Mouse (Mus musculus) limb, embryonic 11.5 days (tissue): ENCODE results near the gene Adh4. TPM values are rescaled to one million over a fixed set of nuclear protein-coding genes. Genes with fewer than 3 reads are reported as not detected.

Source experiments
- ATAC-seq: fragments of 200-750 bp; cut with Nextera tagmentation; 2 replicates; pipeline ENCODE4 v1.8.0; 2017; ENCODE audit warnings: low read depth; ENCODE audit not compliant: insufficient number of reproducible peaks, low FRiP score, low TSS enrichment
- DNase-seq: peaks from one replicate; pipeline ENCODE4 v3.0.0-alpha.2; 2015; ENCODE audit warnings: low spot score
- H3K27ac ChIP-seq: fragments of 300-500 bp; sonication (generic); replicated peaks from 2 replicates; pipeline ENCODE4 v1.5.1; 2014; ENCODE audit warnings: low read depth, mild to moderate bottlenecking, low read length
- H3K27me3 ChIP-seq: fragments of 300-500 bp; sonication (generic); 2 replicates; pipeline ENCODE4 v1.6.1; 2014; ENCODE audit warnings: mild to moderate bottlenecking, low read length, mixed read lengths; ENCODE audit not compliant: control insufficient read depth, insufficient read depth
- H3K36me3 ChIP-seq: fragments of 300-500 bp; sonication (generic); 2 replicates; pipeline ENCODE4 v1.6.1; 2014; ENCODE audit warnings: mild to moderate bottlenecking, low read length, moderate library complexity, mixed read lengths; ENCODE audit not compliant: control insufficient read depth, insufficient read depth
- H3K4me1 ChIP-seq: fragments of 300-500 bp; sonication (generic); 2 replicates; pipeline ENCODE4 v1.6.1; 2014; ENCODE audit warnings: low read length, mixed read lengths; ENCODE audit not compliant: control insufficient read depth, insufficient read depth
- H3K4me2 ChIP-seq: fragments of 300-500 bp; sonication (generic); 2 replicates; pipeline ENCODE4 v1.6.1; 2014; ENCODE audit warnings: low read depth, mild to moderate bottlenecking, moderate library complexity; ENCODE audit not compliant: severe bottlenecking
- H3K4me3 ChIP-seq: fragments of 300-500 bp; sonication (generic); 2 replicates; pipeline ENCODE4 v1.5.1; 2014; ENCODE audit warnings: low read depth, low read length
- H3K9ac ChIP-seq: fragments of 300-500 bp; sonication (generic); 2 replicates; pipeline ENCODE4 v1.6.1; 2014; ENCODE audit warnings: mild to moderate bottlenecking, low read length
- H3K9me3 ChIP-seq: fragments of 300-500 bp; sonication (generic); 2 replicates; pipeline ENCODE4 v1.6.1; 2016; ENCODE audit warnings: low read length; ENCODE audit not compliant: control insufficient read depth
- WGBS: fragments of 180-500 bp; shearing (Covaris S2); extraction: QIAGEN DNeasy Blood & Tissue Kit; methylation state at CpG from one replicate; pipeline ENCODE4 v1.1.7; 2014; 5-methylcytosine and 5-hydroxymethylcytosine counted together
- polyA plus RNA-seq: library from polyadenylated mRNA; unstranded; fragments of >200 nt; fragmentation: Nextera tagmentation; extraction: Ambion mirVana; gene quantifications from 2 replicates; pipeline ENCODE4 v1.2.1, GENCODE M21; 2014

Adh4 gene
- polyA plus RNA-seq, 1 experiment from 2014 or later = not detected

DNA sequence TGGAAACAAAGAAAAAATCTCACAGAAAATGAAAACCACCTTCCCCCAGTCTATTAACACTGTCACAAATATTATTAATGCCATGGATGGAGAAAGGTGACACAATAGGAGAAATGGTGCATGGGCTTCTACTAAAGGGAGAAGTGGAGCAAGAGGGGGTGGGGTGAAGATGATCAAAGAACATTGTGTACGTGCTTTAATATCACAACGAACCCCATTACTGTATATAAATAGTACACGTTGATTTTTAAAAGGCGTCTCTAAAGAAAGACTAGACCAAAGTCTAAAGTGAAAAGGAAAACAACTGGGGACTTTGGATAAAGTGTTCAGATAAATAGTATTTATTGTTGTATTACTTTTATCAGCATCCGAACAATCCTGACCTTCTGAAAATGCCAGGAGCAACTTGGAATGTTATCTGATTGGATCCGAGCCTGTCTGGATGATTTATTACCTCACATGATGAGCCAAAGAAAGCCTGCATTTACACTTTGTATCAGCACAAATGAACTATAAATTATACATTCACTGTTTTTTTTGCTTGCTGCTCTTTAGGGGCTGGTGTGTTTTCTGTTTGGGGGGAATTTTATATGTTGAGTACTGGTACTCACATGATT lies 15.2 kb downstream of the Adh4 start:
- DNase-seq = no peak
- no peak overlapping the region for H3K4me3 ChIP-seq
- no peak overlapping the region for H3K27ac ChIP-seq
- no peaks in the 10 kb centered on the region for H3K27me3 ChIP-seq
- 85% methylated on average over 6 of the region's 6 CpGs for WGBS
- H3K9ac ChIP-seq = no peak overlapping the region
- H3K4me2 ChIP-seq = no peak overlapping the region
- ATAC-seq = no peak
- no peaks in the 10 kb centered on the region for H3K4me1 ChIP-seq
- H3K9me3 ChIP-seq = no peaks in the 10 kb centered on the region
- no peaks in the 10 kb centered on the region for H3K36me3 ChIP-seq

DNA sequence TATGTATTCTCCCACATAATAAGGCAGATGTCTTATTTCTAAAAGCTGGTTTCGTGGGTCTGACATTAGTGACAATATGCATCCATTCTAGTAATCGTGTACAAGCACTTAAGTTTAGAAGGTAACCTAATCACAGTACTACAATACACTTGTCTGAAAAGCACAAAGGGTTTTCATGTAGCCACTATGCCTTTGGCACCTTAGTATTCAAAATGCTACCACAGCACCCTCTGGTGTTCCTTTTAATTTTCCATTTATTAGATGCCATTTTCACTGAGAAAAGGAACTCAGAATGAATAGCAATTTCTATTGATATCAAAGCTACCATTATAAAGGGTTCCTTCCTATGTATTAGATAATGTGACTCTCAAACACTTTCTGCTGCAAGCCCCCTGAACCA lies 16.6 kb downstream of the Adh4 start:
- no peaks in the 10 kb centered on the region for H3K9me3 ChIP-seq
- no peaks in the 10 kb centered on the region for H3K4me1 ChIP-seq
- H3K4me3 ChIP-seq = no peak overlapping the region
- no peak overlapping the region for H3K4me2 ChIP-seq
- ATAC-seq (no peak), DNase-seq (no peak)
- 77% methylated on average over 2 of the region's 2 CpGs for WGBS
- no peaks in the 10 kb centered on the region for H3K36me3 ChIP-seq
- H3K9ac ChIP-seq = no peak overlapping the region
- H3K27me3 ChIP-seq = no peaks in the 10 kb centered on the region
- no peak overlapping the region for H3K27ac ChIP-seq

DNA sequence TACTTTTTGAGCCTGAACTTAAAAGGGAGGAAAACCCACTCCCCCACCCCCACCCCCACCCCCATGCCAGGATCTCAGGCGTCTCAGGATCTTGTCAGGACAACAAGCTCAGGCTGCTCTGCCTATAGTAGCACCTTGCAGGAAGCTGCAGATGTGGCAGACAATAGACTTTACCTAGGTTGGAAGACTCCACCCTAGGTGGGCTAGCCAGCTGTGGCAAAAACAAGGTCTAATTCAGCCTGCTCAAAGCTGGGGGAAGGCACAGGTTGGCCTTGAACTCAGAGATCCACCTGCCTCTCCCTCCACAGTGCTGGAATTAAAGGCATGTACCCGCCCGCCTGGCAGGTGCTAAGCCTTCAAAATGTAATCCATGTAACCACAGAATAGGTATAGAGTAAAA lies 23.4 kb downstream of the Adh4 start:
- H3K4me1 ChIP-seq = no peaks in the 10 kb centered on the region

DNA sequence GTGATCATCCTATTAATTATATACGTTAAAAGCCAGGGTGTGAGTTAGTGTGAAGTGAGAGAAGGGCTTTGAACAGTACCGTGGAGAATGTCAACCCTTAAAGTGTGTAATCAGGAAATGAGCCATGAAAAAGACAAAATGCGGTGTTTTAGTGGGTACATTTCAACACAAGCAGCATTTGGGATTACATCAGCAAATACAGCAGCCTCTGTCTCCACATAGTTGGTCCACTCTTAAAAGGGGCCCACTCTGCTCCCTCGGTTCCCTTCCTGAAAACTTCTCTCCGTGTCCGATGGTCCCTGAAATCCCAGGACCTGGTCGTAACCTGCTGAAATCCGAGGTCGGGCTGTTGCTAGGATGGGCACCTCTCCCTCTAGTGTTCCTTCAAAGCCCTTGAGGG lies 26.9 kb downstream of the Adh4 start:
- DNase-seq (no peak), ATAC-seq (no peak; the same call in 1 of the 2 replicates)
- WGBS = 4% methylated on average over 9 of the region's 9 CpGs

More for the DNA sequence above, 23.4 kb downstream of the Adh4 start:
- no peak overlapping the region for H3K9ac ChIP-seq
- H3K4me3 ChIP-seq = no peak overlapping the region
- WGBS = 82% methylated on average over 3 of the region's 3 CpGs
- ATAC-seq (no peak), DNase-seq (no peak)
- H3K9me3 ChIP-seq = no peaks in the 10 kb centered on the region
- no peaks in the 10 kb centered on the region for H3K36me3 ChIP-seq
- no peak overlapping the region for H3K27ac ChIP-seq
- H3K27me3 ChIP-seq = no peaks in the 10 kb centered on the region
- no peak overlapping the region for H3K4me2 ChIP-seq

GRCm38 (mm10) chr3:138442612-138443464 lies 27.6 kb downstream of the Adh4 start, which contains the start of gene Adh5:
TSS of gene Adh5 (plus strand) at chr3:138443093.
- H3K9me3 ChIP-seq = no peaks in the 10 kb centered on the region
- no peaks in the 10 kb centered on the region; the same call in 1 of the 2 replicates for H3K36me3 ChIP-seq
- no peaks in the 10 kb centered on the region for H3K4me1 ChIP-seq
- H3K4me2 ChIP-seq = peak within 1 kb of the TSS; percentile 62
- under 1% methylated on average over 84 of the region's 86 CpGs for WGBS
- peak within 1 kb of the TSS; percentile 55 for H3K4me3 ChIP-seq
- peak; percentile 100 for ATAC-seq
- H3K27me3 ChIP-seq = no peaks in the 10 kb centered on the region
- H3K27ac ChIP-seq = peak within 1 kb of the TSS; percentile 38
- DNase-seq = peak; percentile 97
- H3K9ac ChIP-seq = peak within 1 kb of the TSS; percentile 76

More for the DNA sequence above, 26.9 kb downstream of the Adh4 start:
- peak overlapping the region; percentile 62 for H3K9ac ChIP-seq
- H3K4me1 ChIP-seq = no peaks in the 10 kb centered on the region
- no peaks in the 10 kb centered on the region for H3K27me3 ChIP-seq
- H3K9me3 ChIP-seq = no peaks in the 10 kb centered on the region
- H3K36me3 ChIP-seq = no peaks in the 10 kb centered on the region; the same call in 1 of the 2 replicates
- peak overlapping the region; percentile 62 for H3K4me2 ChIP-seq
- peak overlapping the region; percentile 55 for H3K4me3 ChIP-seq
- H3K27ac ChIP-seq = peak overlapping the region; percentile 38

GRCm38 (mm10) chr3:138443465-138443771 lies 28.2 kb downstream of the Adh4 start:
- H3K9me3 ChIP-seq = no peaks in the 10 kb centered on the region
- H3K4me1 ChIP-seq = no peaks in the 10 kb centered on the region
- ATAC-seq (no peak), DNase-seq (no peak)
- peak overlapping the region; percentile 38; the same call in 1 of the 2 replicates for H3K27ac ChIP-seq
- WGBS = 5% methylated on average over 9 of the region's 9 CpGs
- peak overlapping the region; percentile 55 for H3K4me3 ChIP-seq
- H3K27me3 ChIP-seq = no peaks in the 10 kb centered on the region
- H3K9ac ChIP-seq = peak overlapping the region; percentile 76
- no peaks in the 10 kb centered on the region; the same call in 1 of the 2 replicates for H3K36me3 ChIP-seq
- H3K4me2 ChIP-seq = peak overlapping the region; percentile 62

DNA sequence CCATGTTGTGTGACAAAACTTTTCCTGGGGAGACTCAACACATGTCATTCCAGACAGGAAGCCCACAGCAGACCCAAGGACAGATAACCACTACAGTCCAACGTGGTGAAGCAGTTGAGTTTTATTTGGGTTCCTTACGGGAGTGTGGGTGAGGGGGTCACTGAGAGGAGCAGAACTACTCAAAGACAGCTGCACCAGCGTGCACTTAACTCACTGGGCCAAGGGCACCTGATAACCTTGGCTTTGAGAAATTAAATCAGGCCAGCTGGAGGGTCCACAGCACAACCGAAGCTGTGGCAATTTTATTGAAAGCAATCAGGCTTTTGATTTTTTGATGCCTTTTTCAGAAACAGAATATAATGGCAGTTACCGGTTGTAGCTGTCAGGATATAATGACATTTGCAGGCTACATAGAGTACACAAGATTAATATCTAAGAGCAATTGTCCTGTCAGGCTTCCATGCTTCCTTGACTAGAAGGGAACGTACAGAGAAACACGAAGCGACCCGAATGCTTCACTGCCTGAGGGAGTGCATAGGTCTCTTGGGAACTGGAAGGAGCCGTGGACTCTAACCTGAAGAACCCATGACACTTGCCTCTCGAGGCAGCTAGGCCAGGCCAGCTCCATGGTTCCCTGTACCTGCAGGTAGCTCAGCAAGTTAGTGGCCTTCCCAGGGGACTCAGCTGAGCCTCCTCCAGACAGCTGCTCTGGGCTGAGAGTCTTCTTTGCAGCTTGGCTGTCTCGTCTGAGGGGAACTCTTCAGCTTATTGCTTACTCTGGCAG lies 33.0 kb downstream of the Adh4 start:
- peaks cover 11% of the 10 kb centered on the region; the same call in 1 of the 2 replicates for H3K36me3 ChIP-seq
- no peaks in the 10 kb centered on the region for H3K9me3 ChIP-seq
- H3K4me2 ChIP-seq = no peak overlapping the region
- ATAC-seq (no peak), DNase-seq (no peak)
- no peak overlapping the region for H3K9ac ChIP-seq
- no peaks in the 10 kb centered on the region; the same call in 1 of the 2 replicates for H3K4me1 ChIP-seq
- WGBS = 82% methylated on average over 12 of the region's 12 CpGs
- no peaks in the 10 kb centered on the region for H3K27me3 ChIP-seq
- H3K27ac ChIP-seq = no peak overlapping the region
- no peak overlapping the region for H3K4me3 ChIP-seq

GRCm38 (mm10) chr3:138452169-138452568 lies 36.9 kb downstream of the Adh4 start:
- WGBS = 87% methylated on average over 10 of the region's 10 CpGs
- no peak for ATAC-seq

More at GRCm38 (mm10) chr3:138452169-138452568, 36.9 kb downstream of the Adh4 start:
- H3K9me3 ChIP-seq = no peaks in the 10 kb centered on the region
- H3K9ac ChIP-seq = no peak overlapping the region
- no peak overlapping the region for H3K4me2 ChIP-seq
- H3K27ac ChIP-seq = no peak overlapping the region
- H3K4me1 ChIP-seq = no peaks in the 10 kb centered on the region; the same call in 1 of the 2 replicates
- no peaks in the 10 kb centered on the region for H3K27me3 ChIP-seq
- no peak for DNase-seq
- H3K4me3 ChIP-seq = no peak overlapping the region
- peaks cover 15% of the 10 kb centered on the region; the same call in 1 of the 2 replicates for H3K36me3 ChIP-seq
